In the genomic region with DNA sequence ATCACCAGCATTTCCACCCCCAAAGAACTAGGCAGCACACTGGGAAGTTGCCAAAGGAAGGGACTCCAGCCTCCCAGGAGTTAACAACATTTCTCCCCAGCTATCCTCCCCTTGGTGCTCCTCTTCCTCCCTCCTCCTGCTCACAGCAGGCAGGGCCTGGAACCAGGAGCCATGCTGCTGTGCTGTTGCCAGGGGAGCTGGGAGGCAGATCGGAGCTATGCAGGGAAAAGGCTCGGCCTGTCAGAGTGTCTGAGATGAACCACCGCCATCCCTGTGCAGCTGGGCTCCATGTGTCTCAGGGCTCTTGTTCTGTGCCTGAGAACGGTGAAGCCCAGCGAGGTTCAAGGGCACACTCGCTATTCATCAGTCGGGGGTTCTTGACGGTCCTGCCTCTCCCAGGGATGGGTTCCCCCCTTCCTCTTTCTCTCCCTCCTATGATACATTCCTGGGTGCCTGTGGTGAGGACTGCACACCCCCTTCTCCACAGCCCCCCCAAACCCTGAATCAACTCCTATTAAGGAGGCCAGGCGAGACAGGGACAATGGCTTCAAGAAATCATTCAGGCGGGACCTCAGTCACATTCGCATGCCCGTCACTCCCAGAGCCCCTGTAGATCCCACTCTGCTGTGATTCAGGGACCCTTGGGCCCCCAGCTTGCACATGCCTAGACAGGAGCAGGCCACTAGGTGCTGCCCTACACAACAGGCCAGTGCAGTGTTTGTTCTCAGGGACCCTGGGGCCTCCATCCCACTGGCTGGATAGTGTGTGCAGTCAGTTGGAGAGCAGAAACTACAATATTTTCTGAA, we compare ENCODE assay signal across 13 mouse cellular contexts.
DNase-seq lines count a peak whose midpoint lies in the region; ATAC-seq lines count a peak whose summit lies in the region.
"Had no signal": no experiment of that assay in that cellular context is flagged by ENCODE, and none has a peak within 500 bp of the region (broad histone marks: within the 10 kb centered on the region; RNA-seq: fewer than 3 reads in every experiment).

No protein-coding gene starts in this region.

- 5% methylated on average over 12 of the region's 12 CpGs for WGBS in hindbrain, embryonic 10.5 days
- WGBS in midbrain, embryonic 16.5 days = 10% methylated on average over 12 of the region's 12 CpGs

- DNase-seq in cerebellum, adult 9-11 months = peak; percentile 71
- peak; percentile 82 for DNase-seq in embryo, embryonic 10 days (ENCODE audit: low spot score)
- peak; percentile 82 for DNase-seq in hindbrain, embryonic 10.5 days (ENCODE audit: low spot score)
- no peak for DNase-seq in urinary bladder, postnatal 4 days (ENCODE audit: low spot score in 2 of 2)
- no peak for DNase-seq in natural killer cell, adult 2 months (ENCODE audit: low spot score in 2 of 2)
- no peak for DNase-seq in heart, postnatal 4 days
- DNase-seq in spleen, postnatal 4 days (ENCODE audit: low spot score in 2 of 2) = no peak
- DNase-seq: gastrocnemius, postnatal 10 days; heart, postnatal 36 days had no signal

- H3K4me1 ChIP-seq in hindbrain, embryonic 10.5 days (replicated peaks) = peaks cover 88% of the 10 kb centered on the region
- peaks cover 17% of the 10 kb centered on the region; the same call in 1 of the 2 replicates for H3K4me1 ChIP-seq in midbrain, embryonic 16.5 days (ENCODE audit: control insufficient read depth, insufficient read depth, low read length)

- H3K4me2 ChIP-seq in midbrain, embryonic 16.5 days (ENCODE audit: low read length) = no peak overlapping the region
- H3K4me2 ChIP-seq: embryonic facial prominence, embryonic 12.5 days; limb, embryonic 12.5 days had no signal

- peak; percentile 30; the same call in 1 of the 2 replicates for ATAC-seq in midbrain, embryonic 16.5 days
- ATAC-seq: lung, postnatal 0 days had no signal

- H3K4me3 ChIP-seq in hindbrain, embryonic 10.5 days = peak overlapping the region; percentile 18; the same call in 1 of the 2 replicates
- no peak overlapping the region for H3K4me3 ChIP-seq in midbrain, embryonic 16.5 days (ENCODE audit: low read depth, low read length)
- H3K4me3 ChIP-seq: embryonic facial prominence, embryonic 12.5 days; limb, embryonic 12.5 days had no signal

- H3K9ac ChIP-seq in midbrain, embryonic 16.5 days (ENCODE audit: low read depth, low read length) = no peak overlapping the region
- H3K9ac ChIP-seq: embryonic facial prominence, embryonic 12.5 days; limb, embryonic 12.5 days had no signal

- H3K27ac ChIP-seq in hindbrain, embryonic 10.5 days = peak overlapping the region; percentile 97
- peak overlapping the region; percentile 5 for H3K27ac ChIP-seq in midbrain, embryonic 16.5 days (ENCODE audit: low read length)
- H3K27ac ChIP-seq: embryonic facial prominence, embryonic 12.5 days; limb, embryonic 12.5 days had no signal

- H3K9me3 ChIP-seq in hindbrain, embryonic 10.5 days = no peaks in the 10 kb centered on the region
- H3K9me3 ChIP-seq in midbrain, embryonic 16.5 days (replicated peaks; ENCODE audit: control insufficient read depth, low read length, poor library complexity, severe bottlenecking) = no peaks in the 10 kb centered on the region
- H3K9me3 ChIP-seq: embryonic facial prominence, embryonic 12.5 days; limb, embryonic 12.5 days had no signal

- peaks cover 51% of the 10 kb centered on the region for H3K36me3 ChIP-seq in hindbrain, embryonic 10.5 days
- H3K36me3 ChIP-seq in midbrain, embryonic 16.5 days (ENCODE audit: control insufficient read depth, insufficient read depth, low read length) = no peaks in the 10 kb centered on the region
- H3K36me3 ChIP-seq: embryonic facial prominence, embryonic 12.5 days; limb, embryonic 12.5 days had no signal

- H3K27me3 ChIP-seq in hindbrain, embryonic 10.5 days (ENCODE audit: insufficient read depth, poor library complexity, severe bottlenecking) = peaks cover 99% of the 10 kb centered on the region
- H3K27me3 ChIP-seq in midbrain, embryonic 16.5 days (ENCODE audit: control insufficient read depth, insufficient read depth, low read depth, low read length) = no peaks in the 10 kb centered on the region; the same call in 1 of the 2 replicates

Comparison
In these comparisons a context has a peak if more than half of its experiments do, and no peak if none do; other contexts are left out.
1. DNase-seq: peak in cerebellum, adult 9-11 months (single experiment), embryo, embryonic 10 days (single experiment) and hindbrain, embryonic 10.5 days (single experiment); none in urinary bladder, postnatal 4 days (0 of 2), natural killer cell, adult 2 months (0 of 2), heart, postnatal 4 days (single experiment) and spleen, postnatal 4 days (0 of 2).